Mouse (Mus musculus) heart, adult 9 months (tissue): ENCODE results near the gene Gkap1.
A peak's percentile ranks its signal among the peaks of the same experiment; 100 is the strongest.

Source experiments
- DNase-seq, 2 experiments: peaks; one replicate each; pipeline ENCODE4 v3.0.0; 2022; ENCODE audit warnings: low spot score in 2 of 2

The Gkap1 gene

DNA sequence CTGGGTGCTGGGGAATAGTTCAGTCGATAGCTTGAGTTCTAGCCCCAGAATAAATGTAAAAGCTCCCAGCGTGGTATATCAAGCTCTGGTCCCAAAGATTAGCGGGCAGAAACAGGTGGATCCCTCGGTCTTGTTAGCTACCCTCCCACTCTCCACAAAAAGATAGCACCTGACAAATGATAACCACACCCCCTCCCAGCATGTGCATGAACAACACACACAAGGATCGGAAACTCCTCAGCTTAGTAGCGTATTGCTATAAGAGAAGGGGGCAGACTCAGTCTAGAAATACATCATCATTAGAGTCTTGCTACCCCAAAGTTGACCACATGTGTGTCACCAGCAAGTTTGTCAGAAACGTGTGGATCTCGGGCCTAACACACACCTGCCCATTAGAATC is at the start of gene Gkap1:
Gene Gkap1 (minus strand): TSS at position 101 of the 400 bp plus-strand sequence.
- DNase-seq: no peak

DNA sequence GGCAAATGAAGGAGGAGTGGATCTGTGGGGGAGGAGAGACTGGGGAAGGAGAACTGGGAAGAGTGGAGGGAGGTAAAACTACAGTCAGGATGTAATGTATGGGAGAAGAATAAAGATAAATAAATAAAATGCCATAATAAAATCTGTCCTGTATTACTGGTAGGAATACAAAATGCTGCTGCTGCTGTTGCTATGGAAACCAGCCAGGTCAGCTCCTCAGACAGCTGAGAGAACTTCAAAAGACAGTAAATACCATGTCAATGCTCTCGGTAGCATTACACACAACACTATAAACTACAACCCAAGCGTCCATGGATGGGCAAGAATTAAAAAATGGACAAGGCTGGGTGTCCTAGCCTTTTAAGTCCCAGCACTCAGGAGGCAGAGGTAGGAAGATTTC is 42.3 kb upstream of the Gkap1 start:
- DNase-seq: no peak

DNA sequence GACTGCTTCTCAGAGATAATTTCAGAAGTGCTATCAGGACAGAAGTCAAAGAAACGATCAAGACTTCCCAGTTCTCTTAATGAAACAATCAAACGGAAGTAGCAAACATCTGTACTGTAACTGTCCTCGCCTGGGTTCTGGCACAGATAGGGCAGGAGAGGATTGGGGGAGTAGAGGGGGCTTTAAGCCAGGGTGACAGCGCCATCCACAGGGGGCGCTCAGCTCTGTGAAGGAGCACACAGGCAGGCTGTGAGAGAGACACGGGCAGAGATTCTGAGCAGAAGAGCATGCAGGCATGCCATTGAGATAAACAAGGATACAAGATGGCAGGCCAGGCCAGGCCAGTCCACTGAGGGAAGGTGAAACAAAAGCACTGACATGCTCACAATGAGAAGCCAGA is 39.5 kb upstream of the Gkap1 start:
- DNase-seq: no peak

DNA sequence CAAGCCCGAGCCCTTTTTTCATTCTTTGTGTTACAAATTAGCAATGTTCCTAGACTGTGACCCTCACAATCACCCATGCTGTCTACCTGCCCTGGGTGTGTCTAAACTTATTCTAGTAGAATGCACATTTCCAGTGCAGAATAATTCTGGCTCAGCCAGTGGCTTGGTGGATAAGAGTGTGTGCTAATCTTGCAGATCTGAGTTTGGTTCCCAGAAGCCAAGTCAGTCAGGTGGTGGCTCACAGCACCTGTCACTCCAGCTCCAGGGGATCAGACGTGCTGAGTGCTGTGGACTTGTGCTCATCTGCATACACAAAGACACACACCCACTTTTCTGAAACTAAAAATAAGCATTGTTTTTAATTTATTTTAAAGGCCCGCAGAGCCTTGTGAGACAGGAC is 38.3 kb upstream of the Gkap1 start:
- no peak for DNase-seq

DNA sequence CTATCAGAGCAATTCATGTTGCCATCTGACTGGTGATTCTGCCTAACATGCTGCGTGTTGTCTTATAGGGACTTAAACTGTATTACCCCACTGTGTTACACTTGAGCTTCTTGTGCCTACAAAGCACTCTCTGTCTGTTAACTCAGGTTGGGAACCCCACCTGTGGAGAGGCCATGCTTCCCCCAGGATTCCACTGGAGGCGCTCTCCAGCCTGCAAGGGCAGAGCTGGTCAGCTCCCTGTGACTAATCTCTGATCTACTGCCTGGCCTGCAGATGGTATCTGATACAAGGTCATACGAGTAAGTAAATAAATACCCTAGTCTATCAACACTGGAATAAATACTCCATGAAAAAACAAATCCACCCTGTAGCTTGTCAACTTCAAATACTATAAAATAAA is 35.9 kb upstream of the Gkap1 start:
- no peak for DNase-seq

DNA sequence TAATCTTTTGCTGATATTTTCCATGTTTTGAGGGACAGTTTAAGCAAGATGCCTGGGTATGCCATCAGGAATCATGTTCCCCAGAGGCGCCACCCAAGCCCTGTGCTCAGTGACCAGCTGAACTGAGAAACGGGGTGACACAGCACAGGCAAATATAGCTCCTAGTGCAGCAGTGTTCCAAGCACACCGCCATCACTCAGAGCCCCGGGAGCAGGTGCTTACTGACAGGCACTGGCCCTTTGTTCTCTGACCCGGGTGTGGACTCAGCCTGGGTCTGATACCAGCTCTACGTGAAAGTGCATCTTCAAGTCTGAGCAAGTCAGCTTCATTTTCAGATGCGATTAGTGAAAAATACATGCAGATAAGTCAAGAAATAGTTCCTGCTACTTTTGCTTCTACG is 34.0 kb upstream of the Gkap1 start:
- no peak for DNase-seq

DNA sequence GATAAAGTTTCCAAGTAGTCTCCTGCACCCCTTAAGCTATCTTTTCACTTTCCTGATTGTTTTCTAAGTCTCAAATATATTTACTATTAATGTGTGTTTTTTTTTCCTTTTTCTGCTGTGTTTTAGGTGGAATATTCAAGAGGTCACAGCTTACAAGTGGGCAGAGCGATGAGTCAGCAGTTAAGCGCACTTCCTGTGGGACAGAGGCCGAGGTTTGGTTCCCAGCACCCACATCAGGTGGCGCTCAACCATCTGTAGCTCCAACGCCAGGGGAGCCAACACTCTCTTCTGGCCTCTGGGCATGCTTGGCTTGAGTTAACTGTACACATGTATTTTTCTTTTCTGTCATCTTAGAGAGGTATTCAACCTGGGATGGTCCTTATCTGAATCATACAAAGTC is 32.0 kb upstream of the Gkap1 start:
- DNase-seq: no peak

DNA sequence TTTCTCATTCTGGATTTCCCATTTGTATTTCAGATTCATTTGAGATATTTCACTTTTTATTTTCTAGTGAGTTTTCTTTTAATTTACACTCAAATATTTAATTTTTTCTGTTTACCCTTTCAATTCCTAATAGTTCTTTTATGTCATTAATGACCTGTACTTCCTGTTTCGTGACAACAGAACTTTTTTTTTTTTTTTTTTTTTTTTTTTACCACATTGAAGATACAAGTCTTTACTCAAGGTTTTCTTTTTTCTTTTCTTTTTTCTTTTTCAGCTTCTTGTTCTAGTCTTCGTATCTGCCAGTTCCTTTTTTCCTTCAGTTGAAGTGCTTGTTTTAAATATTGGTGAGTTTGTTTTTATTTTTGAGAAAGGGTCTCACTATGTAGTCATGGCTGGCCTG is 29.7 kb upstream of the Gkap1 start:
- no peak for DNase-seq

DNA sequence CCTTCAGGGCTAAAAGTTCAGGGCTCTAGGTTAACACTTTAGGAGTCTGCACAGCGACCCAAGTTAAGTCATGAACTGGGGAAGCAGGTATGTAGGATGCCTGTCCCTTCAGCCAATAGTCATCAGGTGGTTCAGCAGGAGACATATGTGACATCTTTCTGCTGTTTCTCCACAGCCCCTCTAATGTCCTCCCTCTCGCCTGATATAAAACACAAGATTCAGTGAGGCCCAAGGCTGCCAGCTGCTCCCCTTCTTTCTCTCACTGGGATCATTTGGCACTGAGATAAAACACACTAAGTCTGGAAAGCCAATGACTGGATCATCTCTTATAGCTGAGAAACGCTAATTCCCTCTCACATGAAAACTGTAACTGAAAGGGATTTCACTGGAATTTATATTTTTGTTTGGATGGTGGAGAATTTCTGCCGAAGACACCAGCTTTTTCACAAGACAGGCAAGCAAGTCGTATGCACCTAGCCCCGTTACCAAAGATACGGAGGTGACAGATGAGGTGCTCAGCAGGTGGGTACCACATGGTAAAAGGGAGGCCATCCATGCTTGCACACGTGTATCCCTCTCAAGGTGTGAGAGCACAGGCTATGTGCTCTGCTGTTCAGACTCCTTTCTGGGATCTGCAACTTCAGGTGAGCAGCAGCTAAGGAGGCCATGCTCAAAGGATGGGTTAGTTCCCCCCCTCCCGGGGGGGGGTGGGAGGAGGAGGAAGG is 27.1 kb upstream of the Gkap1 start:
- no peak for DNase-seq

DNA sequence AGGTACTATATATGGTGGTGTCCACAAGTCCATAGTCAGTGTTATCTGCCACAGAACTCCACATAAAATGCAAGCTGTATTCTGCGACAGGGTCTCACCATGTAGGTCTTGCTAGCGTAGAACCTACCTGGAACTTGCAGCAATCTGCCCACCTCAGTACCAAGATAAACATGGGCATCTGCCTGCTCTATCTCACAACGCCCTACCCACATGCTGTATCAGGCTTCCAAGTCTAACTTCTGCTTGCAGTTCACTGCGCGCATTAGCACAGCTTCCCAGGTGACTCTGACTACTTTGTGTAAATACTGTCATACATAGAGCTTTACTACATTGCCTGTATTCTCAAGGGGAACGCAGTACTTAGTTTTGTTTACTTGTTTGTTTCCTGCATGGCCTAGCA is 26.5 kb upstream of the Gkap1 start:
- no peak for DNase-seq

DNA sequence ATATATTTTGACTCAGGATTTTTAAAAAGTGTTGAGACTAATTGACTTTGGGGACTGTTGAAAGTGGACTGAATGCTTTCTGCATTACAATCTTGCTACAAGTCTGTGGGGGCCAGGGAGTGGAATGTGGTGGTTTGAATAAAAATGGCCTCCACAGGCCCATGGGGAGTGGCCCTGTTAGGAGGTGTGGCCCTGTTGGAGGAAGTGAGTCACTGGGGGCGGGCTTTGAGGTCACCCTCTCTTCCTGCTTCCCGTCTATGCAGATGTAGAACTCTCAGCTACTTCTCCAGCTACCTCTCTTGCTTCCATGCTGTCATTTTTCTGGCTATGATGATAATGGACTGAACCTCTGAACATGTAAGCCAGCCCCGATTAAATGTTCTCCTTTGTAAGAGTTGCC is 23.3 kb upstream of the Gkap1 start:
- DNase-seq: no peak

DNA sequence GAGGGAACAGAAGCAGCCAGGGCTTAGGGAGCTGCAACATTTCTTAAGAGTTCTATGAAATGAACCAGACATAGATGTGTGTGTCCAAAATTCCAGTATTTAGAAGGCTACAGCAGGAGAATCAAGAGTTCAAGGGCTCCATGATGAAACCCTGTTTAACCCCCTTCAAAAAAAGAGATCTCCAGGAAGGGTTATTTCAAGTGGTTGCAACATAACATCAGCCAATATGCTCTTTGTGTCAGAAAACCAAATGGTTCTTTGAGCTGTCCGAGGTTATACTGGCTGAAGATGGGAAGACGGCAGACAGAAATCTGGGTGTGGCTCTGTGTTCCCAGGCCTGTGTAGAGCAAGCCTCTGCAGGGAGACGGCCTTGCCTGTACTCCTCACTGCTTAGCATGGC is 20.1 kb upstream of the Gkap1 start:
- DNase-seq: no peak

DNA sequence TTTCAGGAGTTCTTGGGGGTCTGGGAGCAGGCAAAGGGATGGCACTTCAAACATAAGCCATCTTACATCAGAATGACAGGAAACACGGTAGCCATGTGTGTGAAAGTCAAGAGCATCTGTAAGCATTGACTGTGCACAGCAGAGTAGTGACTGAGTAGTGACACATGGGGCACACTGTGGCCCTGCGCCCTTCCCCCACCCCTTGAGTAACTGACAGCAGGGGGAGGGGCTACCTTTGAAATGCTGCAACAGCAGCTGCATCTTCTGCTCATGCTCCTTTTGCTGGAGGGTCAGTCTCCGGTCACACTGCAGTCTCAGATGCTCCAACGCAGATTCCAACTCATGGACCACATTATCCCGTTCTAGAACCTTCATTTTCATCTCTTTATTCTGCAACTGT is 17.3 kb upstream of the Gkap1 start:
- DNase-seq: no peak

DNA sequence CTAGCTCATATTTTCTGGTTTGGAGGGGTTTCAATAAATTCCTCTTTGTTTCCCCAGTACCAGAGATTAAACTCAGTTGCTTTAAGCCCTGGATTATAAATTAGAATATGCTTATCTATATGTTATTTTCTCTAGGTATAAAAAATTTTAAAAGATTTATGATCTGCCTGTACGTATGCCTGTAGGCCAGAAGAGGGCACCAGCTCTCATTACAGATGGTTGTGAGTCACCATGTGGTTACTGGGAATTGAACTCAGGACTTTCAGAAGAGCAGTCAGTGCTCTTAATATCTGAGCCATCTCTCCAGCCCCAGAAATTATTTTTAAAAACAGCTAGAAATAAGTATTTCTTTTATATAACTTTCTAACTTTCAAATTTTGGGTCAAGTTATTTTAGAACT is 13.8 kb upstream of the Gkap1 start:
- no peak for DNase-seq

DNA sequence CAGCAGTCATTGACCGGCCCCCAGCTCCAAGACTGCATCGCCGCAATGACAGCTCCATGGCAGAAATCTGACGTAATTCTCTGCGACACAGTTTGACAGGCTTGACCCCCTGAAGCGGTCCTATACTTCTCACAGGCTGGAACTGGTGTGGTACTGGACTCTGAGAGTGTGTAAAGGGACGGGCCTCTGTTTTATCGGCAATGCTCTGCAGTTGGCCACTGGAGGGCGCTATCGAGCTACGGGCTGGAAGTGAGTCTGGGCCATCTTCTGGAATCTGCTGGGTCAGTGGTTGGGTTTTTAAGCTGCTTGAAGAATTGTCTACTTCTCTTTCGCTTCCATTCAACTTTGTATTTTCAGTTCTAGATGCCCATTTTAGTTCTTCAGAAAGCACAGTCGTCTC is 12.3 kb upstream of the Gkap1 start:
- DNase-seq: peak; percentile 37 to 55

DNA sequence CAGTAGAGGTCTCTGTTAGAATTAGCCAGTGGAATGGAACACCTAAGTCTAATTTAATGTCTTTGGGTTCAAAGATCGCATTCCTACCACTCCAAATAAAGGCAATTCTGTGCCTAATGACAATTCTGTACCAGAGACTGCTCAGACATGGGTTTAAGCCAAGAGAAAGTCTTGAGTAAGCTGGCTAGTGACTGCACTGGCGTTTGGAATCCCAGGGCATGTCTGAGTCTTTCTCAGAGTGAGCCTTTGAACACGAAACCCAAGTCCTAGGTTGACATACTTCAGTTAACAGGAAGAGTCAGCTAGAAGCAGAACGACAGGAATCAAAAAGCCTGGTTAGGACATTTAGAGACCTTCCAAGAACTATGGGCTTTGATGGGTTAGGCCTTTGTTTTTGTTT is 8.0 kb upstream of the Gkap1 start:
- DNase-seq: no peak

DNA sequence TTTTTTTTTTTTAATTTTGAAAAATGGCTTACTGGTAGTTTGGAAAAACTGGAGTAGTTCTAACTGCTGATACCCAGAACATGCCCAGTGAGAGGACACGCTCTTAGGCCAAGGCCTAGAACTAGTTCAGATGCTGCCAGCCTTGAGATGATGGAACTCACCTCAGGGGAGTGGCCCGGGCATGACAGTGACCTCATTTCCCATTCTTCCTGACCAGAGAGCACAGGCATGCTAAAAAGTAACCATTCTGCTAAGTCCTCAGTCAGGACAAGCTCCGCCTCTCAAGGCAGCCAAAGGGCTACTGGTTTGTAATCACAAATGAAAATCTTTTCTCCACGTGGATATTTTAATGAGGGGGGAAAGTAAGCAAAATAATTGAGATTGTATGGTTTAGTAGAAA is 6.4 kb upstream of the Gkap1 start:
- DNase-seq: no peak

DNA sequence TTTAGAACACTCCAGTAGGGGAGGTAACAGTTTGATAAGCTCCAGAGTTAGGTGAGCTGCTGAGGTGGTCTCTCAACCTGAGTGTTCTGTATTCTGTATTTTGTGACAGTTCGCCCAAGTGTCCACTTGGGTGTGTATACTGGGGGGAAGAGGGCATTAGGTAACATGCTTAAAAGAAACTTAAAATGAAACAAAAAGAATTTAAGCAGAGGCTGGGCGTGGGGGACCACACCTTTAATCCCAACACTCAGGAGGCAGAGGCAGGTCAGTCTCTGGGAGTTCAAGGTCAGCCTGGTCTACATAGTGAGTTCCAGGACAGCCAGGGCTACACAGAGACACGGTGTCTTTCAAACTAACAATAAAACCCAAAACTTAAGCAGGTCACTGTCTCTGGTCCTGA is 5.0 kb upstream of the Gkap1 start:
- DNase-seq: no peak

DNA sequence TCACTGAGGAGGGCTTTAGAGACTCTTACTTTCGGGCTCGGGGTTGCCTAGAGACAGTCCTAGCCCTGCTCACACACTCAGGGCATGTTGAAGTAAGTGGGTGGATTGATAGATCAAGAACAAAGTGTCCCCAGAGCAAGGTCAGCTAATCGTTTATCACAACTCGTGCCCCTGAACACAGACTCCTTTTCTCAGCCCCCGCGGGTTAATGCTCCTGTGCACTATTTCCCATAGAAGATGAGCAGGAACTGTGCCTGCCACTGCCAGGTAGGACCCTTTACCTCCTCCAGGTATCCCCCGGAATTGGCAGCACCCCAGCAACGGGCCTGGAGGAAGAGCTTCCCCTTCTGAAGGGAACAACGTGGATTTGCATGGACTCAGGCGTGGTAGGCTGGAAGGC is 757 bp upstream of the Gkap1 start:
- DNase-seq: no peak

DNA sequence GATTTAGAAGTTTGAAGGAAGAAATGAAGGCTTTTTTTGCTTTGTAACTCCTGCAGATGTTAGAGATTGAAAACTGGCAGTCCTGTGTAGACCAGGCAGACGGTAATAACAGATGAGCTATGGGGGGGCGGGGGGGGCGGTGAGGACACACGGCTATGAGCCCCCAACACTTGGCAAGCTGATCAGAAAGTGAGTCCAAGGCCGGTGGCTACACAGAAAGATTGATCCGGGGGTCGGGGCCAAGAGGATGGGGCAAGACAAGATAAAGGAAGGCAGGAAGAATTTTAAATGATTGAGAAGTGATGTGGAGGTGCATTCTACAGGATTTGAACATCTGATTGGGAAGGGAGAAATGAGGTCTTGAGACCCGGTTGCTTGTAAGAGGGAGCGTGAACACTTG is 423 bp downstream of the Gkap1 start:
- no peak for DNase-seq

DNA sequence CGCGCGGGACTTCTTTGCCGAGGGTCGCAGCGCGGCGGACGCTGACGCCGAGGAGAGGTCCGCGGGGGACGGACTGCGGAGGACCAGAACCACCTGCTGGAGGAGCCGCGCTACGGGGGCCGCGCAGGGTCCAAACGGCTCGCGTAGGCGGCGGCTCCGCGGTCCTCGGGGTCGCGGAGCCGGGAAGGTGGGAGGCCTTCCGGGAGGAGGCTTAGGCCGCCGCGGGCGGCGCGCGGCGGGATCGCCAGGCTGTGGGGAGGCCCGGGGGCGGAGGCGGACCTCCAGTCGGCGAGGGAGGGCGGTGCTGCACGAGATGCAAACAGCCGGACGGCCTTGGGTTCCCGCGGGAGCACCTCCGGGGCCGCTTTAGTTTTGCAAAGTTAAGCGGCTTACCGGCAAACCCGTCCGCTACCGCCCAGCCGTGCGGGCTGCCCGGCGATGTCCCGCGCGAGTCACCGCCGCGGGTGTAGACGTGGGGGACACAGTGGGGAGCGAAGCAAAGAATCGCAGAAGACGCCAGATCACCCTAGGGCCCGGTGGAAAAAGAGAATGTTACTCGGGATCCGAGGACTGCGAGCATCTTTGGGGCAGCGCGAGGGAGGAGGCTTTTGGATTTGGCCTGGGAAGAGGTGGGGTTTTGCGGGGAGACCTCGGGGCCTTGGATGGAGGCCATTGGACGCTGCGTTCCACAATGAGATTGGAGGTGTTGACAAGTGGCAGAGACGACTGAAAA is 1.1 kb downstream of the Gkap1 start:
- peak; percentile 66 to 67 for DNase-seq

DNA sequence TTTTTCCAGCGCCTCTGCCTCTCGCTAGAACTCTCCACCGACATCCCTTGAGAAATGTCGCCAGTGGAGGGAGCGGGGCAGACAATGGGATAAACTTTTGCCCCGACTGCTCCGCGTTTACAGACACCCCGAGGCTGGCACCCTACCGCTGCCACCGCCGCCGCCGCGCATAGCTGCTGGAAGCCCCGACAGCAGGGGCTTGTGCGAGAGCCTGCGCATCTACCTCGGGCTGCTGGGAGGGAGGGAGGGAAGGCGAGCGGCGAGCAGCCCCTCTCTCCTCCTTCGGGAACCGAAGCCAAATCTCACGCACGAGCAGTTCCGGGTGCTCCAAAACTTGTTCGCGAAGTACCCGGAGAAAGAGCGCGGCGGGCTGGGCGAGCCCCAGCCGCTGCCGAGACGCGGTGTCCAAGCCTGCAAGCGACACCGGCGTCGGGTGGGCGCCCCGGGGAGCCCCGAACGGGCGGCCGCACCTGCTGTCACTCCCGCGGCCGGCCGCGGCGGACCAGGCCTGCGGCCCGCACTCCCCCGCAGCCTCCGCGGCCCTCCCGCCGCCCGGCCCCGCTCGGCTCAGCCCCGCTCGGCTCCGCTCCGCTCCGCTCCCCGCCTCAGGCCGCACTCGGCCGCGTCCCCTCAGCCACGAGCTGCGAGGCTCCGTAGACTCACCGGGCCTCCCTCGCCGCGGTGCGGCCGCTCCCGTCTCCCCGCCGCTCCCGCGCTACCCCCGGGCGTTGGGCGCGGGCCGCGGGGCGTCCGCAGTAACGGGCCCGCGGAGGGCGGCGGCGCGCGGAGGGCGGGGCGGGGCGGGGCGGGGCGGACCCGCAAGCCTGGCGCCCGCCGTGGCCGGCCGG is 1.9 kb downstream of the Gkap1 start:
- peak in 1 of 2 experiments; percentile 2 for DNase-seq

DNA sequence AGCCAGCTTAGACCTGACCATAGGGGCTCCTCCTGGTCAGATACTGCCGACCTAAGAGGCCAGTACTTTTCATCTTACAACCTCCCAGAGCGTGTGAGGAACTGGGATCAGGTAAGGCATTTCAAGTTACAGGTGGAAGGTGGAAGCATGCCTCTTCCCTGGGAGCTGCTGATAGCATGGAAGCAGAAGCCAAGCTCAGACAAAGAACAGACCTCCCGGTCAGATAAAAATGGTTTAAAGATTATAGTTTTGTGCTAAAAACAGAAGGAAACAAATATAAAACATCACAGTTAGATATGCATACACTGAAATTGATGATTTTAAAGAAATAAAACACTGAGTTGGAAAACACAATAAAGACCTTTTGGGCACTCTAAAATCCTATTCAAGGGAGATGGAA is 8.6 kb downstream of the Gkap1 start:
- DNase-seq: no peak
